Mouse (Mus musculus): ENCODE data around the gene Ptprq.

- TF ChIP-seq CTCF (IDR thresholded peaks at IDR 0.05; ENCODE audit: low read depth) = no peak
- TF ChIP-seq EP300 (IDR thresholded peaks at IDR 0.05; ENCODE audit: low read depth) = no peak
Measured at GRCm38 (mm10) chr10:107502193-107502592, 217.7 kb downstream of the Ptprq start.
